Mouse (Mus musculus) retina, adult 2 months (tissue): ENCODE data around the gene Klf13.

Experiments
- DNase-seq: peaks from one replicate; pipeline ENCODE4 v3.0.0-alpha.2; 2012; ENCODE audit warnings: low read depth, low spot score

Gene Klf13

DNA sequence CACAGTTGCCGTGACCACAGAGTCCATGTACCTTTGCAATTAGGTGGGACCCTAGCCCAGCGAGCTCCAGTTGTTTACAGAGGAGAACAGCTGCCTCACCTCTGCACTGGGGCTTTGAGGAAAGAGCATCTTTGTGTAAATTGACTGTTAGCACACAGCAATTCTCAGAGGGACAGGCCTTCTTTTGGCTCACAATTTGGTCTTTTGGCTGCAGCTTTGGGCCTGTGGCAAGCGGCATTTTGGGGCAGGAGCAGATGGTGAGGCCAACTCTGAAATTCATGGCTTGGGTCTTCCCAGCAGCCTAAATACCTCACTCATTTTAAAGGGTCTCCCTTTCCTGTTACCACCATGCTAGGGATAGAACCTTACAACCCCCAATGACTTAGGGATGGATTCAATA, 10.5 kb upstream of the Klf13 start:
- no peak for DNase-seq

DNA sequence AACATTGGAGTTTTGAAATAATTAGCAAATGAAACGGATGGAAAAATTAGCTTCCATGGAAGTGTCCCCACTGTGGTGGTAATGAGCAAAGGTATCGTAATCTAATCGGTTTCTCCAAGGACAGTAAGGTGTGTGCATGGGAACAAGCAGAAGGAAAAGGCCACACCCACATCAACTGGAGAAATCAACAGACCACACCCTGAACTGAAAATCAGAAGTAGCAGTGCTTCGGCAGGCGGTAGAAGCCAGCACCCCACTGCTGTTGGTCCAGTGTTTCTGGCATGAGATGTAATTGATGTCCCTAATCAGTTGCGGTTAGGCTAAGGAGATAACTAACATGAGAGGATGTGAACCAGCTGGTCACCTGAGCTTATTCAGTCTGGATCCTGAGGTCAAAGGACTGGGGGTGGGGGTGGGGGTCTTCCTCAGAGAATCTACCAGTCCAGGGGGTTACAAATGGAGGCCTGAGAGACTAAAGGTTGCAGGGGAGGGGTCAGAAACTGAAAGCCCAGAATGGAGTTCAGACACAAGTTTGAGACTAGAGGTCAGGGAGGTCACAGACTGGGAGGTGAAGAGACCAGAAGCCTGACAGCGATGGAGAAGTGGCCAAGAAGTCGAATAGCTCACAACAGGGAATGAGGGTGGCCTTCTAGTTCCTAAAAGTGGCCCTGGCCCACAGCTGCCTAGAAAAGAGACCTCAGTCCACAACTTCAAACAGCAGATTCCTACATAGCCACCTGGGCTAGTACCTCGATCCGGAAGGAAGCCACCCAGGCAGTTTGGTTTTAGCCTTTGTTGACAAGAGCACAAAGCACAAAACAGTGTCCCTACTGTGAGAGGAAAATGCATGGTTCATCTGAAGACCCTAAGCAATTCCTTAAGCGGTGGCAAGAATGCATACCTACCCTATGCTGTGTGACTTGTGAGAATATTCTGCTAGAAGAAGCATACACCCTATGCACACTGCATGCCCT, 9.1 kb upstream of the Klf13 start:
- no peak for DNase-seq

DNA sequence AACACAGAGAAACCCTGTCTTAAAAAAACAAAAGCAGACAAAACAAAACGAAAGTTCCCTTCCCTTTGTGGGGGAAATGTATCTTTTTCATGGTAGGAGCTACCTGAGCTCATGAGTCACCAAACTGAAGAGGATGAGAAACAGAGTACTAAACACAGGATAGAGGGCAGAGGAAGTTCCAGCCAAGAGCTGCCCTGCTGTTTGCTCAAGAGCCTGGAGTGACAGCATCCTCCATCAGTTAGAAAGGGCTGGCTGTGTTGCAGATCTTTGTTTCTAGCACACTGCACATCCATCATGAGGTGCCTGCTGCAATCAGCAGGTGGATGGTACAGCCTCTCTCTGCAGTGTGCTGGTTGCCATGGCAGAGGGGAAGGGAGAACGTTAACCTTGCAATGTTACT, 5.2 kb upstream of the Klf13 start:
- no peak for DNase-seq

DNA sequence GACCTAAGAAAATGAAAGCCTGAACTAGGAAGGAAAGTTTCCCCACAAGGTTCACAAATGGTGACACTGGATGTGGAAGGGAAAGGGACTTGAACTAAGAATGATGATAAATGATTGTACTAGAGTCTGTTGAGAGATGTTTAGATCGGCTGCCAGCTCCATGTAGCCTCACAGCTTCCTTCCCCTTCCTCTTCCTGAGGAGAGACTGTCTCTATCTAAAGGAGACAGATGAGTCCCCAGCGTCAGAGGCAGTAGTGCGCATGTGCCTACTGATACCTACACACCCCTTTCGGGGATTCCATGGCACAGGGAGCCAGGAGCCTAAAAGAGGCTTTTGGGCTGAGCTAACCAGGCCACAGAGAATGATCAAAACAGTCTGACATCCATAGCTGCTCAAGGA, 2.8 kb upstream of the Klf13 start:
- DNase-seq: no peak

DNA sequence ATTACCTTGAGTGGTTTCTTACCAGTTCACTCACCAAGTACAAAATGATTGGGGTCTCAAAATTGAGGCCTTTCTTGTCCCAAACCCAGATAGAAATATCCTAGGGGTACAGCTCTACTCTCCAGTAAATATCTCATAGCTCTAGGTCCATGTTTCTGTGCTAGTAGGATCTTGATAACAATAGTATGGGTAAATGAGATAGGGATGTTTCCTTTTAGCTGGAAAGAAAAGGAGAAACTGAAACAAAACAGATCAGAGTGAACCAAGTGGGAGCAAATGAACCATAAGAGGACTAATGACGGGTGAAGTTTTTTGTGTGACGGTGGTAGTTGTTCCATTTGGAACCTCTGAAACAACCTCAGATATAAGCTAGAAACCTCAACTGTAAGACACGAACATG, 2.3 kb upstream of the Klf13 start:
- DNase-seq: no peak

DNA sequence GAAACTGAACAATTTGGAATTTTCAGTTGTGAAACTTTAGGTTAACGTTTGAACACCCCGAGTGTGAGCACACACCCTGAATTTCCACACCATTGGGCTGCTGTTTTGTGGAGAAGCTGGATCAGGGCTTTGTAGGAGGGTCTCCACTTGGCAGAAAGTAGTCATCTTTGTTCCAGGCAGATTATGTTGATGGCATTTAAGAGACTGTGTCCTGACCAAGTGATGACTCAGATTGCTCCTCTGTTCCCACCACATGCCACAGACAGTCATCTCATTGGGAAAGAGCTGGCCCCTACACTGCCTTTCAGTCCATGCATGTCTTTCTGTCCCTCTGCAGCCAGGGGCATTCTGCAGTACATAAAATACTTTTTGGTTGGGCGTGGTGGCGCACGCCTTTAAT, 1.6 kb upstream of the Klf13 start:
- DNase-seq: no peak

DNA sequence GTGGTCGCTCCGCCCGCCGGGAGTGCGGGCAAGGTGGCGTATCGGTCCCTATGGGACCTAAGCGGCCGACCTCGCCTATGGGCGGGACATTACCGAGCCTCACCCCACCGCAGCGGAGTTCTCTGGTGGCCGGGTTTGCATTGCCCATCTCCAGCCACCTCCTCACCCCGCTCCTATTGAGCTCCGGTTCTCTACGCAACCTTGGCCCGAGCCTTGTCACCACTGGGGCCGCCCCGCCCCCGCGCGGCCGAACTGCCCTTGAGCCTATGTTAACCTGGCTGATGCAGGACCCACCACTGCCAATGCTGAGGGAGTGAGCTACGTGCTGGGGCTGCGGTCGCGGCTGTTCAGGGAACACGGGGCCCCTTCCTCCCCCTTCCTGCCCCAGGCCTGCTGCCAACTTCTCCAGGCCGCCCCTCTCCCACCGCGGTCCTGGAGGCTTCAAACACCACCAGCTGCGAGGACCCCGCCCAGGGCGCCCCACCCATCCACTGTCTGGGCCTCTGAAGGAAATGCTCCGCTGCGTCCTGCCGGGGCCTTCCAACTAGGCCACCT, 759 bp upstream of the Klf13 start:
- DNase-seq: no peak

DNA sequence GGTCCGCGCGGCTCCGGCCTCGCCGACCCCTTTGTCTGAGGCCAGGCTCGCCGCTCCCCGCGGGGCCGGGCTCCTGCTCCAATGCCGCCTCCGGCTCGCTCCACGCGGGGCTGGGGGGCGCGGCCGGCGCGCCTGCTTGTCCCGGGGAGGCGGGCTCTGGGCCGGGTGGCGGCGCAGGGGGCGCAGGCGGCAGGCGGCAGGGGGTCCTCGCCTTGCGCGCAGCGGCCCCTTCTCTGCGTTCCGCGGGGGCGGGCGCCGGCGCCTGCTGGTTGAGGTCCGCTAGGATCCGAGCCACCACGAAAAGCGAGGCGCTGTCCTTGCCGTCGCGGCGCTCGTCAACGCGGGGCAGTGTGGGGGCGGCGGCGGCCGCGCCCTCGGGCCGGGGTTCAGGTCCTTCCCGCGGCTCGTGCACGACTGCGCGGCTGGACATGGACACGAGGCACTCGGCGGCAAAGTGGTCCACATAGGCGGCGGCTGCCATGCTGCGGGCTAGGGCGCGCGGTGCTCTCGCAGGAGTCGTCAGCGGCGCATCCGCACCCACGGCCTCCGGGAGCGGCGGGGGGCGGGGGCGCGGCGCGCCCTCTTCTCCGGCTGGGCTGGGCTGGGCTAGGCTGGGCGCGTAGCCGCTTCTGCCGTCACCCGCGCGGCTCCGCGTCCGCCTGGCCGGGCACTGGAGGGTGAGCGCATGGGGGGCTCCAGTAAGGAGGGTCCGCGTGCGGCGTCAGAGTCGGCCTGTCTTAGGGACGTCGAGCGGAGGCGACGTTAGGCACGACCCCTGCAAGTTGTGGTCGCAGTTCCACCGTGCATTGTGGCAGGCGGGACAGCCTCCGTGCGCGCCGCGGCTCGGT, 425 bp downstream of the Klf13 start:
- DNase-seq: no peak

DNA sequence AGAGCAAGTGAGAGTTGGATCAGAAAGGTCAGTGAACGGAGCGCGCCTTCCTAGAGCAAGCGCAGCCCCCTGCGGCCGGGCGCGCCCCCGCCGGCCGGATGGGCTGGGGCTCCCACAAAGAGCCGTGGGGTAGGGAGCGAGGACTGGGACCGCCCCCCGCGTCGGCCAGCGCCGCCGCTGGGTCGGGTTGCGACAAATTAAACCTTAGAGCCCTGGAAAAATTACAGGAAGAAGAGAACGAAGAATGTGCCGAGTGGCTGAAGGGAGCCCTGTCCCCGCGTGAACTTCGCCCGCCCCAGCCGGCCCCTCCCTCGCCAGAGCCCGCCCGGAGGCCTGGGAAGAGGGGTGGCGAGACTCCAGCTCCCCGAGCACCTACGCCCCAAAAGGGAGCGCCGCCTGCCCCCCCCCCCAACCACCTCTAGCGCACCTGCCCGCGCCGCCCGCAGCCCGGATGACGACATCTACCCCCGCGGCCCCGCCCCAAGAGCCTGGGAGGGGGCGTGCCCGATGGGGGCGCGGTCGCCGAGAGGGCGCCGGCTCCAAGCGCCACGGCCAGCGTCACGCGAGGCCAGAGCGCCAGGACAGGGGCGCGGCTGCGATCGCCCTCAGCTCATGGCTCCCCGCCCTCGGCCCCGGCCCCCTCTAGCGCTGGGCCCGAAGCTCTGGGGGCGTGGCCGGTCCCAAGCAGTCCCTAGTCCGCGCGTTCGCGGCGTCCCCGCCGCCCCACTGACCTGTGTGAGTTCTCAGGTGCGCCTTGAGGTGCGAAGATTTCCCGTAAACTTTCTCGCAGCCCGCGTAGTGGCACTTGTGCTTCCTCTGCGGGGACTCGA, 1.3 kb downstream of the Klf13 start:
- no peak for DNase-seq

DNA sequence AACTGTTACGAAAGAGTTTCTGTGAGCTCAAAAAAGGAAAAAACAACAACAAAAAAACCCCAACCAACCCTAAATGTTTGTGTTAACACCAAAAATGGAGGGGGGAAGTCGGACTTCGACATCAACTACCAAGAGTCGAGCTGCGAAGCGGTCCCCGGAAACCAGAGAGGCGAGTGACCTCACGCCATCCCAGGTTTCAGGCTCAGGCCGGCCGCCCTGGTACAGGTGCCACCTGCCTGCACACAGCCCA, 1.8 kb downstream of the Klf13 start:
- DNase-seq: no peak

DNA sequence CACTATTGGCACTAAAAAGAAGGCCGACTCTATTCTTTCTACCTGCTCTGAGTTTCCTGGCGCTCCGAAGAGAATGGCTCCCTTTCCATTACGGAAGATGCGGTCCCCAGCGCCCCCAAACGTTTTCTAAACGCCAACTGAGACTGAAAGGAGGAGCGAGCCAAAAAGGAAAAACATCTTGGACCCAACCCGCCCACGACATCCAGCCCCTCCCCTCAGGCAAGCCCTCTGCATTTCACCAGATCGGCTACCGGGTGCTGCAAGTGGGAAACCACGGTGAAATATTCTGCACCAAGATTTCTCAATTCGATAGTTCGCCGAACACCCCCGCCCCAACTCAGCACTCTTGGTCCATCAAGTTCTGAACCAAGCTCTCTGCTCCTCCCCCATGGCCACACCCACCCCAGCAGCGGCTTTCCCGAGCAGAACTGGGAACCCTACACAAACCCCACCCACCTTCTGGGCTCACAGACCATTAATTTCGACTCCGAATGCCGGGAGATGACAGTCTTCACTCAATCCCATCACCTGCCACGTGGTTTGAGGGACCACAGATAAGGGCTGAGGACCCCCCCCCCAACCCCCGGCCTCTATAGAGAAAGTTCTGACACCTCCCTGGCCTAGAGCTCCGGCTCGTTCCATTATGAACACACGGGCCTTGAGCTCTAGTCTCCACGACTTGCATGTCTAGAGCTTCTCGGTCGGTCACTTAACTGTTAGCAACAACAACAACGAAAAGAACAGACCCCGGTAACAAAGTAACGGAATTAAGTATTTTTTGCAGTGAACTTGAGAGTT, 2.3 kb downstream of the Klf13 start:
- DNase-seq: no peak

DNA sequence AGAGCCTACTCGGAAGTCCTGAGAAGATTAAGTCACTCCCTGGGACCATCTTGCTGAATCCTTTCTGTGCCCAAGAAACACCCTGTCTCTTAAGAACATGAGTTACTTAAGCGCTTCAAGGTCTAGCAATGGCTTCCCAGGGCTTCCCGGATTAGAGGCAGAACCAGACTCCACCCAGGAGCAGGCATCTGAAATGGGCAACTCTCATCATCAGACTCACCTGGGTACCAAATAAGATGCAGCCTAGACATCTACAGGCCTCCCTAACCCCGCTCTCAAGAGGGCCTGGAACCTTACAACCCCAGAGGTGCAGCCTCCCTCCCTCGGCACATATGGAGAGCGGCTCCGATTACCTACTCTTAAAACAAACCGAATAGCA, 2.9 kb downstream of the Klf13 start:
- no peak for DNase-seq

DNA sequence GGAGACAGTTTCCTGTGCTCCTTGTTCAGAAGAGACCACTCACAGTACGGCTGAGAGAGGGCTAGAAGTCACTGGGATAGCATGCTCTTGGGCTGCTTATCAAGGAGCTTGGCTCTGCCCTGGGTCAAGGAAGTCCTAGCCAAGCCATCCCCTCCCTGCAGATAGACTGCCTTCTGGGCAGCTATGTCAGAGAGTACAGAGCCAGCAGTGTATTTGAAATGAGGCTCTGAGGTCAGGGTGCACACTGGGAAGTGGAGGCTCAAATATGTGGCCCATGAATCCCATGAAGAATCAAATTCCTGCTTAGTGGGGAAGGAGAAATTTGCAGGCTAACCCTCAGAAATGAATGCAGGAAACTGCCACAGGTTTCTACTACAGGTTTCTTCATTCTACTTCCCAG, 4.2 kb downstream of the Klf13 start:
- no peak for DNase-seq

DNA sequence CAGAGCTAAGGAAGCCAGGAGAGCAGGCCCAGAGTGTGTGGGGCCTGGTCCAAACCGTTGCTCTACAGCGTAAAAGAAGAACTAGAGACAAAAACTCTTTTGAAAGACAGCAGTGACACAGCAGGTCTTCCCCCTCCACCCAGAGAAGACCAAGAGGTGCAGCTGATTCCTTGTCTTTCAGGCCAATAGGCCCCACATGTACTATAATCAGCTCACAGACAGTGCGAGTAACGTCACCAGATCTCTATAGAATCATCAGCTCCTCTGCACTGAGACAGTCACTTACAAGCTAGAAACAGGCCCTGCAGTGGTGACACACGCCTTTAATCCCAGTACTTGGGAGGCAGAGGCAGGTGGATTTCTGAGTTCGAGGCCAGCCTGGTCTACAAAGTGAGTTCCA, 4.8 kb downstream of the Klf13 start:
- no peak for DNase-seq

DNA sequence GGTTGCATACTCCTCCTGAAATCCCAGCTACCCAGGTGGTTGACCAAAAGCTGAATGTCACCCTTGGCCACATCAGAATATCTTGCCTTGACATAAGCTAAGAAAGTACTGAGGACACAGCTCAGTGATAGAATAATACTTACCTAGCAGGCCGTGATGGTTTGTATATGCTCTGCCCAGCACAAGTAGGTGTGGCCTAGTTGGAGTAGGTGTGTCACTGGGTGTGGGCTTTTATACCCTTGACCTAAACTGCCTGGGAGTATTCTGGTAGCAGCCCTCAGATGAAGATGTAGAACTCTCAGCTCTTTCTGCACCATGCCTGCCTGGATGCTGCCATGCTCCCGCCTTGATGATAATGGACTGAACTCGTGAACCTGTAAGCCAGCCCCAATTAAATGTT, 6.3 kb downstream of the Klf13 start:
- no peak for DNase-seq

DNA sequence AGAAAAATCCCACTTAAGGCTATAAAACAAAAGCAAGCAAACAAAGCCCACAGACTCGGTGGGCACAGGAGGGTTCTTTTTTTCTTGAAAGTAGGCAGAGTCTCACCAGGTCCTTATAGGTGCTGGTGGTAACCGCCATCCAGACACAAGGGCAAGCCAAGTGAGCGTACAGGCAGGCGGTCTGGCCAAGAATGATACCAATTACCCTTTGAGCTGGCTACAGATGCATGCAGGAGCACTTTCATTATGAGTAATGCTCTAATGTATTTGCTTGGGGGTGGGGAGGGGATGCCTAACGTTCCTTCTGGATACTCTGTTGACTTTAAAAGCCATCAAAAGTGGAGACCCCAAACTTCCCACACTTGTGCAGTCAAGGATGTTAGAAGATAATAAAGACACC, 7.9 kb downstream of the Klf13 start:
- DNase-seq: no peak

DNA sequence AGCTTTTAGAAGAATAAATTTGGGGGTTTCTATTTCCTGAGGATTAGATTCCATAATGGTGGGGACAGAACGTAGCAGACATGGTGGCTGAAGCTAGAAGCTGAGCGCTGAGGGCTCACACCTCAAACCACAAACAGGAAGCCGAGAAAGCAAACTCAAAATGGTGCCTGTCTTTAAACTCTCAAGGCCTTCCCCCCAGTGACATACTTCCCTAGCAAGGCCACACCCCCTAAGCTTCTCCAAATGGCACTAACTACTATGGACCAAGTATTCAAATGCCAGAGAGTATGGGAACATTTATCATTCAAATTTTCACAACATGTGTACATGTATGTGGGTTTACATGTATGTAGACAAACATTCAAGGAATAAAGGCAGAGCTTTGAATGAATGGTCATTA, 8.6 kb downstream of the Klf13 start:
- DNase-seq: no peak

DNA sequence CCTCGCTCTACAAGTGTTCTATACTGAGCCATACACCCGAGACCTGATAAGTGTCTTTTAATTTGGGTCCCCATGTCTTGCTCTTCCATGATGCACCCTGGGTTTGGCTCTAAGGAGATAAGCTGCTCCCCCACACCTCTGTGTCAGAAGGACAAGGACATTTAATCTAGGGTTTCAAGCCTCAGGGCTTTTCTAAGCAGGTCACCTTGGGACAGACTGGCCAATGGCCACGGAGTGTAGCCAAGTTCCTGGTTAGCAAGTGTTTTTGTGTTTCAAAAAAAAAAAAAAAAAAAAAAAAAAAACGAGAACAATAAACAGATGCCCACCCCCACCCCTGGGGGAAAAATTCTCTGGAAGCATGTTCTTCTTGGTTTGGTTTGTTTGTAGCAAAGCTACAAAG, 9.6 kb downstream of the Klf13 start:
- no peak for DNase-seq

DNA sequence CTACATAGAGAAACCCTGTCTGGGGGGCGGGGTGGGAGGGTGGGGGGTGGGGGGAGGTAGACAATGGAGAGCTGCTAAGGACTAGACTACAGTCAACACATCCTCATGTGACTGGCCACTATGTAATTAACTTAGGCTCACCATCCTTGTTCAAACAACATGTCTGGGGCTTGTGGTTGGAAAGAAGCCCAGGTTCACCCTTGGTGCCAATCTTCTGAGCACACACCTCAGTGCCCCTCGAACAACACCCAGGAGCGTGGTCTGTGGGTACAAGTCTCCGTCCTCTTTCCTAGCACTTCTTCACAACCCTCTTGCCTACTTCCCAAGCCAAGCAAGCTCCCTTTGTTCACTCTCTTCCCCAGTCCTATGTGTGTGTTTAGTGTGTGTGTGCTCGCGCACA, 11.6 kb downstream of the Klf13 start:
- no peak for DNase-seq

DNA sequence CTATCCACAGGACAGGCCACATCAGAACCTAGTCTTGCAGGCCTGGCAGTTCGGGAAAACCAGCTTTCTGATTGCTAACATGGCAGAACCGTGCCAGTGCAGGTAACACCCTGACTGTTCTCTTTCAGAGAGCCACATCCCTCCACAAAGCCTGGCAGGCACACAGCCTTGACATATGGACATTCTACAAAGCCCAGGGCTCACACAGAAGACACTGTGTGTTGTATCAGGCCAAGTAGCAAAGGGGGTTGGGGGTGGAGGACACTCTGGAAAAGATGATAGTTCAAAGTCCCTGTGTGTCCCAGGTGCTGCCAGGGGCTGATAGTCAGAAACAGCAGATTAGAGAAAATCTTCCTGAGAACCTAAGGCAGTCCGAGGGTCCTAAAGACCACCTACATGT, 12.2 kb downstream of the Klf13 start:
- no peak for DNase-seq
